Comparison of ENCODE assay signal across 11 mouse cellular contexts in genomic region chr9:96980037-96980997, GRCm38 (mm10). TPM values are rescaled to one million over a fixed set of nuclear protein-coding genes. Genes with fewer than 3 reads are reported as not detected.
DNase-seq lines count a peak whose midpoint lies in the region; ATAC-seq and TF ChIP-seq lines count a peak whose summit lies in the region.
"Had no signal": no experiment of that assay in that cellular context is flagged by ENCODE, and none has a peak within 500 bp of the region (broad histone marks: within the 10 kb centered on the region; RNA-seq: fewer than 3 reads in every experiment).

No protein-coding gene starts in this region.

- no peak overlapping the region for H3K9ac ChIP-seq in lung, postnatal 0 days (replicated peaks; ENCODE audit: low read depth)
- peak overlapping the region; percentile 56; the same call in 1 of the 2 replicates for H3K9ac ChIP-seq in hindbrain, embryonic 13.5 days
- H3K9ac ChIP-seq in midbrain, embryonic 12.5 days (replicated peaks): peak overlapping the region; percentile 25; the same call in 1 of the 2 replicates
- H3K9ac ChIP-seq: liver, embryonic 15.5 days had no signal

- no peak for TF ChIP-seq POLR2A in cerebellum, adult 2 months (IDR thresholded peaks at IDR 0.05; ENCODE audit: borderline replicate concordance, insufficient read depth, low read length)

- TF ChIP-seq CTCF in lung, postnatal 0 days (IDR thresholded peaks at IDR 0.05): no peak
- no peak for TF ChIP-seq CTCF in cerebellum, adult 2 months (IDR thresholded peaks at IDR 0.05; ENCODE audit: borderline replicate concordance, insufficient read depth, low read depth, low read length)

- DNase-seq in lung, postnatal 0 days (ENCODE audit: low spot score): no peak
- no peak for DNase-seq in lung, adult 18-20 months
- no peak for DNase-seq in cerebellum, adult 2 months
- DNase-seq in adrenal gland, adult 2 months: no peak
- DNase-seq in thymus, postnatal 25 days: no peak
- DNase-seq: gastrocnemius, postnatal 36 days; right cerebral cortex, postnatal 25 days had no signal

- no peak for TF ChIP-seq EP300 in lung, postnatal 0 days (IDR thresholded peaks at IDR 0.05)

- ATAC-seq in lung, postnatal 0 days: peak; percentile 43; the same call in 1 of the 2 replicates
- ATAC-seq in hindbrain, embryonic 13.5 days (ENCODE audit: low FRiP score): peak; percentile 76
- ATAC-seq in midbrain, embryonic 12.5 days (ENCODE audit: low FRiP score, low read depth): peak; percentile 91

- no peaks in the 10 kb centered on the region for H3K4me1 ChIP-seq in lung, postnatal 0 days (ENCODE audit: insufficient read depth, low read depth, low read length)
- peaks cover 73% of the 10 kb centered on the region for H3K4me1 ChIP-seq in hindbrain, embryonic 13.5 days (replicated peaks)
- H3K4me1 ChIP-seq in midbrain, embryonic 12.5 days: peaks cover 73% of the 10 kb centered on the region
- H3K4me1 ChIP-seq in cerebellum, adult 2 months (ENCODE audit: control insufficient read depth, insufficient read depth, low read length): no peaks in the 10 kb centered on the region
- H3K4me1 ChIP-seq: liver, embryonic 15.5 days had no signal

- H3K4me3 ChIP-seq in lung, postnatal 0 days (ENCODE audit: low read depth, low read length): no peak overlapping the region
- no peak overlapping the region for H3K4me3 ChIP-seq in hindbrain, embryonic 13.5 days
- no peak overlapping the region for H3K4me3 ChIP-seq in midbrain, embryonic 12.5 days
- H3K4me3 ChIP-seq in cerebellum, adult 2 months (replicated peaks; ENCODE audit: insufficient read depth, low read depth, low read length): no peak overlapping the region
- H3K4me3 ChIP-seq: liver, embryonic 15.5 days had no signal

- no peaks in the 10 kb centered on the region for H3K27me3 ChIP-seq in lung, postnatal 0 days (replicated peaks; ENCODE audit: insufficient read depth, low read length)
- no peaks in the 10 kb centered on the region for H3K27me3 ChIP-seq in hindbrain, embryonic 13.5 days
- H3K27me3 ChIP-seq in midbrain, embryonic 12.5 days: no peaks in the 10 kb centered on the region
- H3K27me3 ChIP-seq in cerebellum, adult 2 months (ENCODE audit: control insufficient read depth, insufficient read depth, low read length): no peaks in the 10 kb centered on the region; the same call in 1 of the 2 replicates
- H3K27me3 ChIP-seq: liver, embryonic 15.5 days had no signal

- no peak overlapping the region for H3K27ac ChIP-seq in lung, postnatal 0 days (ENCODE audit: low read length)
- H3K27ac ChIP-seq in hindbrain, embryonic 13.5 days: peak overlapping the region; percentile 85
- H3K27ac ChIP-seq in midbrain, embryonic 12.5 days (replicated peaks): peak overlapping the region; percentile 93
- H3K27ac ChIP-seq in cerebellum, adult 2 months (ENCODE audit: insufficient read depth, low read length): no peak overlapping the region
- H3K27ac ChIP-seq: liver, embryonic 15.5 days had no signal

- no peaks in the 10 kb centered on the region for H3K36me3 ChIP-seq in lung, postnatal 0 days (ENCODE audit: insufficient read depth, low read length)
- H3K36me3 ChIP-seq in hindbrain, embryonic 13.5 days: no peaks in the 10 kb centered on the region
- H3K36me3 ChIP-seq in midbrain, embryonic 12.5 days: no peaks in the 10 kb centered on the region
- H3K36me3 ChIP-seq: liver, embryonic 15.5 days had no signal

- WGBS in lung, postnatal 0 days: 30% methylated on average over 10 of the region's 10 CpGs
- WGBS in hindbrain, embryonic 13.5 days: 11% methylated on average over 10 of the region's 10 CpGs
- WGBS in midbrain, embryonic 12.5 days: 10% methylated on average over 10 of the region's 10 CpGs
- WGBS in cerebellum, adult 2 months: 40% methylated on average over 10 of the region's 10 CpGs

- no peaks in the 10 kb centered on the region for H3K9me3 ChIP-seq in lung, postnatal 0 days (ENCODE audit: low read length)
- no peaks in the 10 kb centered on the region for H3K9me3 ChIP-seq in hindbrain, embryonic 13.5 days
- H3K9me3 ChIP-seq in midbrain, embryonic 12.5 days: no peaks in the 10 kb centered on the region
- H3K9me3 ChIP-seq: liver, embryonic 15.5 days had no signal

- no peak overlapping the region for H3K4me2 ChIP-seq in lung, postnatal 0 days (replicated peaks; ENCODE audit: low read depth, low read length)
- H3K4me2 ChIP-seq in hindbrain, embryonic 13.5 days: peak overlapping the region; percentile 31; the same call in 1 of the 2 replicates
- H3K4me2 ChIP-seq in midbrain, embryonic 12.5 days (replicated peaks): peak overlapping the region; percentile 21
- H3K4me2 ChIP-seq: liver, embryonic 15.5 days had no signal

RNA-seq across cellular contexts. Expression of gene Spsb4, which starts 38.3 kb away (rescaled TPM):
- 2.2 and 2.5 TPM in 2 replicates for polyA plus RNA-seq in lung, postnatal 0 days (2015; fragmentation: Nextera tagmentation; extraction: Ambion mirVana)
- polyA plus RNA-seq in hindbrain, embryonic 13.5 days (2015; fragmentation: Nextera tagmentation; extraction: Ambion mirVana): 50.3 and 52.3 TPM in 2 replicates
- 122 and 126 TPM in 2 replicates for polyA plus RNA-seq in midbrain, embryonic 12.5 days (2016; fragmentation: Nextera tagmentation; extraction: Ambion mirVana)
- polyA plus RNA-seq in cerebellum, adult 2 months (2012; rRNA removed): 11.4 and 13.9 TPM in 2 replicates
- total RNA-seq in adrenal gland, adult 2 months (2021): 1 to 10 TPM; 1.5 to 1.6 TPM
- 1.6 and 2.0 TPM in 2 replicates for polyA plus RNA-seq in adrenal gland, adult 2 months (2012; rRNA removed)
- total RNA-seq: MEL had no signal

Comparison
In these comparisons a context has a peak if more than half of its experiments do, and no peak if none do; other contexts are left out.
1. H3K27ac ChIP-seq: peak in hindbrain, embryonic 13.5 days (single experiment) and midbrain, embryonic 12.5 days (single experiment); none in lung, postnatal 0 days (single experiment) and cerebellum, adult 2 months (single experiment).
2. Peak in every context shown above with its lines, with median percentiles within 50 percentile points of each other: ATAC-seq.